Mouse (Mus musculus) forebrain, embryonic 14.5 days (tissue): ENCODE data around the gene Gm10912. TPM values are rescaled to one million over a fixed set of nuclear protein-coding genes. Genes with fewer than 3 reads are reported as not detected.
"Not testable (repeated sequence)": the region's sequence is repeated elsewhere in the genome, so short reads cannot be mapped to it uniquely, and the experiment has no call there.

ENCODE experiments used
- ATAC-seq: fragments of 200-750 bp; cut with Nextera tagmentation; 2 replicates; pipeline ENCODE4 v1.8.0; 2017; ENCODE audit warnings: mild to moderate bottlenecking, moderate library complexity
- DNase-seq: peaks from one replicate; pipeline ENCODE4 v3.0.0-alpha.2; 2015; ENCODE audit warnings: low spot score
- H3K27ac ChIP-seq: fragments of 300-500 bp; sonication (generic); 2 replicates; pipeline ENCODE4 v1.5.1; 2014; ENCODE audit warnings: low read depth, mild to moderate bottlenecking, control low read depth, low read length, moderate library complexity
- H3K27me3 ChIP-seq: fragments of 300-500 bp; sonication (generic); replicated peaks from 2 replicates; pipeline ENCODE4 v1.6.1; 2014; ENCODE audit warnings: low read length, control low read depth, mixed read lengths; ENCODE audit not compliant: control insufficient read depth, insufficient read depth
- H3K36me3 ChIP-seq: fragments of 300-500 bp; sonication (generic); 2 replicates; pipeline ENCODE4 v1.6.1; 2014; ENCODE audit warnings: low read length, control low read depth; ENCODE audit not compliant: control insufficient read depth, insufficient read depth
- H3K4me1 ChIP-seq: fragments of 300-500 bp; sonication (generic); 2 replicates; pipeline ENCODE4 v1.6.1; 2014; ENCODE audit warnings: antibody characterized with exemption, low read length, control low read depth; ENCODE audit not compliant: control insufficient read depth, insufficient read depth
- H3K4me2 ChIP-seq: fragments of 300-500 bp; sonication (generic); 2 replicates; pipeline ENCODE4 v1.6.1; 2014; ENCODE audit warnings: mild to moderate bottlenecking, control low read depth, low read length
- H3K4me3 ChIP-seq: fragments of 300-500 bp; sonication (generic); 2 replicates; pipeline ENCODE4 v1.5.1; 2014; ENCODE audit warnings: low read depth, low read length, control low read depth
- H3K9ac ChIP-seq: fragments of 300-500 bp; sonication (generic); 2 replicates; pipeline ENCODE4 v1.6.1; 2014; ENCODE audit warnings: mild to moderate bottlenecking, low read length, control low read depth, moderate library complexity
- H3K9me3 ChIP-seq: fragments of 300-500 bp; sonication (generic); replicated peaks from 2 replicates; pipeline ENCODE4 v1.6.1; 2016; ENCODE audit warnings: low read length, control low read depth, mixed read lengths; ENCODE audit not compliant: control insufficient read depth
- WGBS: fragments of 180-500 bp; shearing (Covaris S2); extraction: QIAGEN DNeasy Blood & Tissue Kit; methylation state at CpG from one replicate; pipeline ENCODE4 v1.1.7; 2014; 5-methylcytosine and 5-hydroxymethylcytosine counted together
- polyA plus RNA-seq: library from polyadenylated mRNA; unstranded; fragments of >200 nt; fragmentation: Nextera tagmentation; extraction: Ambion mirVana; gene quantifications from 2 replicates; pipeline ENCODE4 v1.2.1, GENCODE M21; 2014

The Gm10912 gene
- polyA plus RNA-seq, 1 experiment from 2014 or later = not detected

GRCm38 (mm10) chr2:104099231-104099585 is 33.6 kb downstream of the Gm10912 start:
- Histone ChIP-seq H3K27ac (no peak overlapping the region), H3K9ac (no peak overlapping the region), H3K9me3 (no peaks in the 10 kb centered on the region), H3K4me2 (no peak overlapping the region), H3K4me1 (0 out of 2 replicates have a peak, but pooled peaks cover 4% of the 10 kb centered on the region), H3K36me3 (no peaks in the 10 kb centered on the region), H3K4me3 (no peak overlapping the region), H3K27me3 (no peaks in the 10 kb centered on the region)
- no peak for DNase-seq
- 93% methylated on average over 2 of the region's 2 CpGs for WGBS
- no peak for ATAC-seq

GRCm38 (mm10) chr2:104099946-104100345 is 34.3 kb downstream of the Gm10912 start:
- Histone ChIP-seq H3K4me2 (no peak overlapping the region), H3K4me3 (no peak overlapping the region), H3K27ac (no peak overlapping the region), H3K9ac (no peak overlapping the region), H3K27me3 (no peaks in the 10 kb centered on the region), H3K4me1 (0 out of 2 replicates have a peak, but pooled peaks cover 4% of the 10 kb centered on the region), H3K9me3 (no peaks in the 10 kb centered on the region), H3K36me3 (no peaks in the 10 kb centered on the region)
- DNase-seq (no peak), ATAC-seq (no peak)
- 22% methylated on average over 1 of the region's 1 CpGs for WGBS

GRCm38 (mm10) chr2:104104800-104105199 is 39.2 kb downstream of the Gm10912 start:
- no peak overlapping the region for H3K4me3 ChIP-seq
- ATAC-seq = no peak

GRCm38 (mm10) chr2:104109021-104109420 is 43.4 kb downstream of the Gm10912 start:
- 96% methylated on average over 2 of the region's 2 CpGs for WGBS
- H3K27ac ChIP-seq, H3K9me3 ChIP-seq, H3K4me2 ChIP-seq, H3K9ac ChIP-seq, DNase-seq, H3K27me3 ChIP-seq, H3K4me3 ChIP-seq, H3K4me1 ChIP-seq, ATAC-seq, H3K36me3 ChIP-seq: not testable (repeated sequence)

More at GRCm38 (mm10) chr2:104104800-104105199, 39.2 kb downstream of the Gm10912 start:
- Histone ChIP-seq H3K36me3 (no peaks in the 10 kb centered on the region), H3K4me1 (no peaks in the 10 kb centered on the region), H3K9me3 (no peaks in the 10 kb centered on the region), H3K9ac (no peak overlapping the region), H3K4me2 (no peak overlapping the region), H3K27me3 (no peaks in the 10 kb centered on the region), H3K27ac (no peak overlapping the region)
- WGBS = 89% methylated on average over 6 of the region's 6 CpGs
- DNase-seq = no peak

- H3K4me1 ChIP-seq = no peaks in the 10 kb centered on the region
- DNase-seq (no peak), ATAC-seq (no peak)
- no peak overlapping the region for H3K4me2 ChIP-seq
- no peak overlapping the region for H3K27ac ChIP-seq
- H3K36me3 ChIP-seq = no peaks in the 10 kb centered on the region
- no peaks in the 10 kb centered on the region for H3K9me3 ChIP-seq
- no peaks in the 10 kb centered on the region for H3K27me3 ChIP-seq
- WGBS = 71% methylated on average over 2 of the region's 2 CpGs
- H3K9ac ChIP-seq = no peak overlapping the region
- H3K4me3 ChIP-seq = no peak overlapping the region
Measured at GRCm38 (mm10) chr2:104109528-104109927, 43.9 kb downstream of the Gm10912 start.

GRCm38 (mm10) chr2:104110031-104110430 is 44.4 kb downstream of the Gm10912 start:
- ATAC-seq (no peak), DNase-seq (no peak)
- WGBS = 89% methylated on average over 4 of the region's 4 CpGs
- Histone ChIP-seq H3K9ac (no peak overlapping the region), H3K9me3 (no peaks in the 10 kb centered on the region), H3K36me3 (no peaks in the 10 kb centered on the region), H3K27ac (no peak overlapping the region), H3K4me1 (no peaks in the 10 kb centered on the region), H3K27me3 (no peaks in the 10 kb centered on the region), H3K4me2 (no peak overlapping the region), H3K4me3 (no peak overlapping the region)

- not testable (repeated sequence) for H3K9ac ChIP-seq, DNase-seq, H3K27ac ChIP-seq, H3K4me1 ChIP-seq, H3K36me3 ChIP-seq, ATAC-seq, H3K27me3 ChIP-seq, H3K4me2 ChIP-seq, H3K9me3 ChIP-seq, H3K4me3 ChIP-seq
- no CpG with 5 or more reads among the region's 1 CpGs for WGBS
Measured at GRCm38 (mm10) chr2:104111170-104111797, 45.7 kb downstream of the Gm10912 start.

GRCm38 (mm10) chr2:104113563-104113962 is 47.9 kb downstream of the Gm10912 start:
- not testable (repeated sequence) for ATAC-seq, DNase-seq, H3K36me3 ChIP-seq, H3K4me3 ChIP-seq, H3K9me3 ChIP-seq, H3K4me1 ChIP-seq, H3K9ac ChIP-seq, H3K4me2 ChIP-seq, H3K27me3 ChIP-seq, H3K27ac ChIP-seq

- Histone ChIP-seq H3K27me3 (no peaks in the 10 kb centered on the region), H3K9ac (no peak overlapping the region), H3K4me2 (no peak overlapping the region), H3K27ac (no peak overlapping the region), H3K9me3 (no peaks in the 10 kb centered on the region), H3K4me3 (no peak overlapping the region), H3K36me3 (no peaks in the 10 kb centered on the region), H3K4me1 (no peaks in the 10 kb centered on the region)
- ATAC-seq (no peak), DNase-seq (no peak)
- WGBS = 71% methylated on average over 3 of the region's 3 CpGs
Measured at GRCm38 (mm10) chr2:104114898-104115297, 49.3 kb downstream of the Gm10912 start.
